Mouse (Mus musculus): Measurements from ENCODE around the gene Olfr998. TPM values are rescaled to one million over a fixed set of nuclear protein-coding genes. Genes with fewer than 3 reads are reported as not detected.

The Olfr998 gene
- total RNA-seq (2023): not detected

GRCm38 (mm10) chr2:85588648-85589047, at the start of gene Olfr998:
Olfr998 (plus strand) TSS chr2:85588948.

GRCm38 (mm10) chr2:85578915-85579314, 9.8 kb upstream of the Olfr998 start, which contains the start of gene Olfr996:
Olfr996 (plus strand) TSS chr2:85579215.

GRCm38 (mm10) chr2:85611803-85612202, 23.1 kb downstream of the Olfr998 start, which contains the start of gene Olfr1000:
Olfr1000 (minus strand) TSS chr2:85611903.

Other genes with a start within 250 kb of the Olfr998 start
- gene Olfr987, start 249.6 kb upstream of the Olfr998 start, total RNA-seq (2023): not detected
- gene Olfr988, start 225.7 kb upstream of the Olfr998 start, total RNA-seq (2023): not detected
- gene Olfr992, start 179.5 kb upstream of the Olfr998 start, total RNA-seq (2023): not detected
- gene Olfr993, start 174.1 kb upstream of the Olfr998 start, total RNA-seq (2023): not detected
- not detected for gene Olfr994, start 152.5 kb upstream of the Olfr998 start, total RNA-seq (2023)
- not detected for gene Olfr995, start 145.3 kb upstream of the Olfr998 start, total RNA-seq (2023)
- not detected for gene 4833423E24Rik, start 69.9 kb upstream of the Olfr998 start, total RNA-seq (2023)
- not detected for gene Olfr996, start 9.7 kb upstream of the Olfr998 start, total RNA-seq (2023)
- not detected for gene Olfr1000, start 23.0 kb downstream of the Olfr998 start, total RNA-seq (2023)
- gene Olfr1002, start 61.8 kb downstream of the Olfr998 start, total RNA-seq (2023): not detected
- not detected for gene Olfr154, start 75.5 kb downstream of the Olfr998 start, total RNA-seq (2023)
- not detected for gene Olfr1006, start 89.8 kb downstream of the Olfr998 start, total RNA-seq (2023)
- gene Olfr1008, start 100.5 kb downstream of the Olfr998 start, total RNA-seq (2023): not detected
- gene Olfr1009, start 126.5 kb downstream of the Olfr998 start, total RNA-seq (2023): not detected
- not detected for gene Olfr1012, start 173.8 kb downstream of the Olfr998 start, total RNA-seq (2023)
- gene Olfr1013, start 178.2 kb downstream of the Olfr998 start, total RNA-seq (2023): not detected
- gene Olfr1014, start 183.8 kb downstream of the Olfr998 start, total RNA-seq (2023): not detected
- gene Olfr1015, start 193.1 kb downstream of the Olfr998 start, total RNA-seq (2023): not detected
- gene Olfr1016, start 213.6 kb downstream of the Olfr998 start, total RNA-seq (2023): not detected
- not detected for gene Olfr1018, start 229.5 kb downstream of the Olfr998 start, total RNA-seq (2023)